Mouse (Mus musculus) R1 (cell line): ENCODE measurements around the gene Nfe2l1.
A peak's percentile ranks its signal among the peaks of the same experiment; 100 is the strongest.

ENCODE experiments used
- DNase-seq: peaks from one replicate; pipeline ENCODE4 v3.0.0-alpha.2; 2018; ENCODE audit warnings: low read depth, low spot score

Gene Nfe2l1

DNA sequence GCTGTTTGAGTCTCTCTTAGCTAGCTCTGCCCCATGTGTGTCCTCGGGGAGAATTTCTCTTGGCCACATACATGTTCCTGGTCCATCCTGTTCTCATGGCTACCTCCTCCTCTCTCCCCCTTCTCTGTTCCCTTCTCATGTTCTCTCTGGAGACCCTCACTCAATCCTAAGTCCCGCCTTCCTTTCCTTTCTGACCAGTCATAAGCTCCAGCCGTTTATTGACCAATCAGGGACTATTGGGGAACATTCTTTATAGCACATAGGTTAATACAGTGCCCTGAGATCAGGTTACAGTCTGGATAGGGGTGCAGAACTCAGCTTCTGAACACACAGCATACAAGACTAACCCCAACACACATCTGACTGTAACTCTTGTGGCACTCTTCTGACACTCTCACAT lies 17.5 kb upstream of the Nfe2l1 start:
- peak; percentile 64 for DNase-seq

- no peak for DNase-seq
Observed at GRCm38 (mm10) chr11:96843627-96844026, 13.9 kb upstream of the Nfe2l1 start.

DNA sequence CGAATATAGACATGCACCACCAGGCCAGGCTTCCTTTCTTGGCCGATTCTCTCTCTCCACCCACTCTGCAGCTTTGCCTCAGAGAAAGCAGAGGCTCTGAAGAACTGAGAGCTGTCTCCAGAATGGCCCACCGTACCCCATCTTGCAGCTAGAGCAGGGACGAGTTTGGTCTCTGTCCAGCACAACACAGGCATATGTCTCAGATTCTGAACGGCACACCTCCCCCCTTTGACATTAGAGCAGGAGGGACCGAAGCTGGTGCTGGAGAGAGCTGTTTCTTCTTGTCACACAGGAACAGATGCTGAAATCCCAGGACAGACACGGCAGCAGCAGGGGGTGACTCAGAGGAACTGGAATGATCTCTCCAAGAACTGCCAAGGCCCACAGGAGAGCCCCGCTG lies 10.5 kb upstream of the Nfe2l1 start:
- peak; percentile 46 for DNase-seq

- DNase-seq = no peak
Observed at GRCm38 (mm10) chr11:96839877-96840276, 10.1 kb upstream of the Nfe2l1 start.

DNA sequence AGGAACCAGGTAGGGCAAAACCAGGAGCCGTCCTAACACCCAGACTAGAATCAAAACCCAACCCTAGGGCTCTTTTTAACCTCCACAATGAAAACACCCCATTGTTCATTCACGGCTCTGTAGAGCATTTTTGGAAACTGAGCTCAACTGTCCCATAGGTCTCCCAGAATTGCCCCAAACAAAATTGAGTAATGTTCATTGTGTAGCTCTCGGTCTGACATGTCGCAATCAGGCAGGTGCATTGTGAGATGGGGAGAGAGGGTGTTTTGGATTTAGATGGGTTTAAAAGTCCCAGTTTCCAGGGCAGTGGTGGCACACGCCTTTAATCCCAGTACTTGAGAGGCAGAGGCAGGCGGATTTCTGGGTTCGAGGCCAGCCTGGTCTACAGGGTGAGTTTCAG lies 9.7 kb upstream of the Nfe2l1 start:
- DNase-seq = no peak

- DNase-seq = no peak
Observed at GRCm38 (mm10) chr11:96838341-96838740, 8.6 kb upstream of the Nfe2l1 start.

DNA sequence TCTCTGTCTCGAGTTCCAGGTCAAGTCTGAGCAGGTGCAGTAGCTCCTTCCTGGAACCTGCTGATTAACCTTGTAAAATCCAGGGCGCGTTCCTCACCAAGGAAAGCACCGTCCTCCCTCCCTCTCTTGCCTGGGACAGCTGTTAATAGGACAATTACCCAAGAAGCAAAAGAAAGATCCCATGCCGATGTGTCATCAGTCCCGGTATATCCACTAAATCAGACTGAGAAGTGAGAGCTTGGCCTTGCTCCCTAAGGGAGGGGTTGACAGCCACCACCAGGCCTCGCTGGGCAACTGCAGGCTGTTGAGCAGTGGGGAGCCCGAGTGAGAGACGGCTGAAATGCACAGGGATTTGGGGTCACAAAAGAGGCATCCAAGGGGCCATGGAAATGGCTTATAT lies 7.5 kb upstream of the Nfe2l1 start:
- peak; percentile 40 for DNase-seq

- DNase-seq = no peak
Observed at GRCm38 (mm10) chr11:96834127-96834526, 4.4 kb upstream of the Nfe2l1 start.

- DNase-seq = no peak
Observed at GRCm38 (mm10) chr11:96832973-96833372, 3.2 kb upstream of the Nfe2l1 start.

DNA sequence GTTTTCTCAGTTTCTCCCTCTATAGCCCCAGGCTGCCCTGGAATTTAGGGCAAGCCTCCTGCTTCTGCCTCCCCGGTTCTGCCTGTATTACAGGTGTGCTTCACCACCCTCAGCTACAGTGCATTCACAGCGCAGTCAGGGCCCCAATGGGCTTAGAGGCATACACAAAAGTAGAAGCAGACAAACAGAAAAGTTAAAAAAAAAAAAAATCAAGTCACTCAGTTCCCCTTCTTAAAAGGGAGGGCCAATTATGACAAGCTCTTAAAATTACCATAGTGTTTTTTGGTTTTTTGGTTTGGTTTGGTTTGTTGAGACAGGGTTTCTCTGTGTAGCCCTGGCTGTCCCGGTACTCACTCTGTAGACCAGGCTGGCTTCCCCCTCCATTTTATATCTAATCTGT lies 2.8 kb upstream of the Nfe2l1 start:
- no peak for DNase-seq

DNA sequence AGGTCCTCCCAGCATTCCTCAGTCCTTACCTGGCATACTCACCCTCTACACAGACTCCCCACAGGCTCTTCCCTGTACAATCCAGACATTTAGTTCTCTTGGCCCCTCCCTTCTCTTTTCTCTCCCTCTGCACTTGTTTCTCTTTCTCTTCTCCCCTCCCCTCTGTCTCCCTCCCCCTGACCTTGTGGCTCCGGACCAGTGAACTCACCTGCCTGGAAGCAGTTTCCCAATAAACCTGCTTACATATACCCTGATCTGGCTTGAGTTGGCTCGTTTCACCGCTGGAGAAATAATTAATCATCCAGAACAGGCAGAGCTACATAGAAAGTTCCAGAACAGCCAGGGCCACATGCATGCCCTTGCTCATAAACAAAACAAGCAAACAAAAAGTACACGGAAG lies 1.7 kb upstream of the Nfe2l1 start:
- DNase-seq = peak; percentile 61

- DNase-seq = no peak
Observed at GRCm38 (mm10) chr11:96830539-96831216, 910 bp upstream of the Nfe2l1 start.

GRCm38 (mm10) chr11:96829403-96829812 lies 360 bp downstream of the Nfe2l1 start:
- DNase-seq = peak; percentile 93

DNA sequence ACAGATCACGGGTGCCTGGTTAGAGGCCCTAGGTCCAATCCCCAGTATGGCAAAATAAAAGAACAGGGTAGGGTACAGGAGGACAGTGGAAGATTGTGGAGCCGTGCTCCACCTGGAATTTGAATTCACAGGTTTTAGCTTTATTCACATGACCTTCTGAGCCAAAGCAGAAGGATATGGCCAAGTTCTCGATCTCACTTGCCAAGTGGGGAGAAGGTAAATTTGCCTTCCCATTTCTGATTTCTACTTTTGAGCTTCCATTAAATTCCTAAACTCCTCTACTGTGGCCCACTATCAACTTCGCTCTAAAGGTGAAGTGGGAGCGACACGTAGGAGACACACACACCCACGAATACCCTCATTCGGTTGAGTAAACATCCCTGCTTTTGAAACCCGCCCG lies 887 bp downstream of the Nfe2l1 start:
- no peak for DNase-seq

GRCm38 (mm10) chr11:96827917-96828316 lies 1.9 kb downstream of the Nfe2l1 start:
- no peak for DNase-seq

DNA sequence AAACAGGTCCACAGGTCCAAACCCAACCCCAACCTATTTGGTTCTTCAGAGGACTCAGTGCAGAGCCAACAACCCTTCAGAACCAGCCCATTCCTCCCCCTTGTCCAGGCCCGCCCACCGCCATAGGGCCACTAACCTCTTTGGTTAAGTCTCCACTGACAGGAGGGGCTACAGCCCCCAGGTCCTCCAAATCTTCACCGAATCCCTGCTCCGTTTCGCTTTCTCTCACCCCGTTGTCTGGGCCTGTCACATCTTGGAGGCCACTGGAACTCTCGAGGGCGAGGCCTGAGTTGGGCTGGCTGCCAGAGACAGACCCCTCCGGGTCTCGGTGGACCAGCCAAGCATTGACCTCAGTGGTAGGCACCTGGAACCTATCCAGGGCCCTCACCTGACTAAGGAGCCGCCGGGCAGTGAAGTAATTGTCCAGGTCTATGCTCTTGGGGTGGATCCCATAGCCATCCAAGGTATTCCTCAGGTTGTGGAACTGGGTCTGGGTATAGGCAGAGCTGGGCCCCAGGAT lies 2.6 kb downstream of the Nfe2l1 start:
- no peak for DNase-seq

- no peak for DNase-seq
Observed at GRCm38 (mm10) chr11:96826481-96826880, 3.3 kb downstream of the Nfe2l1 start.

DNA sequence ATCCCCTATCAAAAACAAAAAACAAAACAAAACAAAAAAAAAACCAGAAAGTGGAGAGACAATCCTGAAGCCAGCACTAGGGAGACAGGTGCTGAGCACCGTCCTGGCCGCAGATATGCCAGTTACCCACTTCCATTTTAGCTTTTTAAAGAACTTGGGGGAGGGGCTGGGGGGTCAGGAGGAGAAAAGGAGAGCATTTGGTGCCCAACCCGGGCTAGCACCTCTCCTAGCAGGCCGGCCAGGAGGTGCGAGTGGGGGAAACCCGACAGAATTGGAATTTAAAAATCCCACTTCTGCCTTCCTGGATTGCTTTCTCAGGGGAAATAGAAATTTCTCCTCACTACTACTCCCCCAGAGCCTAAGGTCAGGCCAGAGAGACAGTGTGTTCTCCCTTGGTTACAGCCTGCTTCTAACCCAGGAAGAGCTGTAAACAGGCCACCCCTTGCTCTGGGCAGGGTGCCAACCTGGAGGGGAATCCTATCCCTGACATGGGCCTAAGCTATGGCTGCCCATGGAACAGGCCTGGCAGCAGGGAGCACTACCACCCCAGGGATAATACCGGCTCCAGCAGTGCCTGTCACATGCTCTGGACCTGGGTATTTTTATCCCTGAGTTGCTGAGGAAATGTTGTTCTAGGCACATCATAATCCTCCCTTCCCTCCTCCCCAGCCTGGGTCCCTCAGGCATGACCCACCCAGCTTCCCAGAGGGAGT lies 4.8 kb downstream of the Nfe2l1 start:
- no peak for DNase-seq

DNA sequence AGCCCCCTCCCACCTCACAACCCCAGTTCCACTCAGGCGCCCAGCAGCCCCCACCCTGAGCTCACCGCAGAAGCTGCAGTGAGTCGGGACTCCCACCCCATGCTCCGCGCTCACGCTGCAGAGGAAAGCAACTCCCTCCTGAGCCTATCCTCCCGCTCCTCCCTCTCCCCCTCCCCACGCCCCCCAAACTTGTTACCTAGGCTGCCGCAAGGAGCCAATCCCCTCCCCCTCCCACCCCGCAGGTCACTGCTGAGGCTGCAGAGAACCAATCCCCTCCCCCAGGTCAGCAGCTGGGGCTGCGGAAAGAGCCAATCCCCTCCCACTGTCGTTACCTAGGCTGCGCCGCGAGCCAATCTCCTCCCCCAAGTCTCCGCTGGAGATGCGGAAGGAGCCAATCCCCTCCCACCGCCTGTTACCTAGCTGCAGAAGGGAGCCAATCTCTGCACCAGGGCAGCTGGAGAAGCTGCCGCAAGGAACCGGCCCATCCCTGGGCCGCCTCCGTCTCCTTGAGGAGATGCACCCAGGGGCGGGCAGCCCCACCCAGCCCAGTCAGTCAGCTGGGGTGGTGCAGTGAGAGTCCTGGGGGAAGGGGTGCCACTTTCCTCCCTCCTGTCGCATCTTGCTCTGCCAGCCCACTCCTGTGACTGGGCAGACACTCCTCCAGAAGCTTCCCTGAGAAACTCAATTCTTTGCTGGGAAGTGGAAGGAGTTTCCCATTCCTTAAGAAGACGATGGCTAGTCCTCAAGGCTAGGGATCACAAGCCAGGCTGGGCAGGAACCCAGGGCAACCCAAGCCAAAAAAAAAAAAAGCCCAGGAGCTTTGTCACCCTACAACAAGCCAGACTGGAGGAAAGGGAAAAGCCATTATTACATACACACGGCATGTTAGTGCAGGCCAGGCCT lies 5.6 kb downstream of the Nfe2l1 start:
- DNase-seq = peak; percentile 99

DNA sequence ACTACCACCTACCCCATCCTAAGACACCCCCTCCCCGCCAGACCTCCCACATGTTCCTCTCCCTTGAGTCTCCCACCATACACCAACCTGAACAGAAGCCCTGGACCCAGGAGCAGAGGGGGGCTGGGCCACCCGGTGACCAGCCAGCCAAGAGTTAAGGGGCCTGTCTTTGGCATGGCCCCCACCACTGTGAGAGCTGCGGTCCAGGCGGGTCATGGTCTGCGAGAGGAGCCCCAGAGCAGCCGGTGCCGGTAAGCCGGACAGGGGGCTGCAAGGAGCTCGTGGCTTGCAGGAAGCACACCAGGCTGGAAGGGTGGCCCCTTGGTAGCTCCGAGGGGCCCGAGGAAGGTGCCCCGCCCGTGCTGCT lies 6.3 kb downstream of the Nfe2l1 start:
- DNase-seq = no peak

GRCm38 (mm10) chr11:96822675-96823470 lies 6.9 kb downstream of the Nfe2l1 start:
- peak; percentile 90 for DNase-seq
